Mouse (Mus musculus): ENCODE data around the gene Olfr1359.

GRCm38 (mm10) chr13:21710031-21710711 lies 12.3 kb downstream of the Olfr1359 start:
- TF ChIP-seq TAL1 (IDR thresholded peaks at IDR 0.05; ENCODE audit: low read length) = no peak
- no peak for TF ChIP-seq GATA1 (IDR thresholded peaks at IDR 0.05; ENCODE audit: low read length)

All from erythroblast, embryonic 14.5 days (primary cell).